ENCODE assay signal across 16 mouse cellular contexts in genomic region chr8:89171561-89171960, GRCm38 (mm10).
"Had no signal": no experiment of that assay in that cellular context is flagged by ENCODE, and none has a peak within 500 bp of the region (broad histone marks: within the 10 kb centered on the region; RNA-seq: fewer than 3 reads in every experiment).

No protein-coding gene starts in this region.

- H3K4me2 ChIP-seq: neural tube, embryonic 13.5 days; neural tube, embryonic 15.5 days; stomach, embryonic 15.5 days had no signal

- DNase-seq: retina, postnatal 1 day; right cerebral cortex, adult 18-20 months; right cerebral cortex, postnatal 14 days; right cerebral cortex, postnatal 25 days; right cerebral cortex, postnatal 4 days; spleen, adult 18-20 months; thymus, adult 18-20 months; thymus, adult 2 months; thymus, postnatal 14 days; thymus, postnatal 25 days; thymus, postnatal 36 days; thymus, postnatal 4 days had no signal

- H3K27me3 ChIP-seq: neural tube, embryonic 13.5 days; neural tube, embryonic 15.5 days; stomach, embryonic 15.5 days had no signal

- H3K4me3 ChIP-seq: neural tube, embryonic 13.5 days; neural tube, embryonic 15.5 days; stomach, embryonic 15.5 days had no signal

- H3K27ac ChIP-seq: neural tube, embryonic 13.5 days; neural tube, embryonic 15.5 days; stomach, embryonic 15.5 days; stomach, postnatal 0 days had no signal

- H3K9ac ChIP-seq: neural tube, embryonic 13.5 days; neural tube, embryonic 15.5 days; stomach, embryonic 15.5 days had no signal

- H3K36me3 ChIP-seq: neural tube, embryonic 13.5 days; neural tube, embryonic 15.5 days; stomach, embryonic 15.5 days had no signal

- H3K4me1 ChIP-seq: neural tube, embryonic 15.5 days; stomach, embryonic 15.5 days had no signal

- H3K9me3 ChIP-seq: neural tube, embryonic 13.5 days; neural tube, embryonic 15.5 days; stomach, embryonic 15.5 days had no signal
